Mouse (Mus musculus) forebrain, embryonic 10.5 days (tissue): ENCODE measurements around the gene Morn3. TPM values are rescaled to one million over a fixed set of nuclear protein-coding genes. Genes with fewer than 3 reads are reported as not detected.

ENCODE experiments used
- DNase-seq: peaks from one replicate; pipeline ENCODE4 v3.0.0-alpha.2; 2017; ENCODE audit warnings: low spot score; ENCODE audit errors: extremely low spot score
- H3K27ac ChIP-seq: fragments of 300-500 bp; sonication (generic); 2 replicates; pipeline ENCODE4 v1.5.1; 2016; ENCODE audit warnings: mild to moderate bottlenecking
- H3K27me3 ChIP-seq: fragments of 300-500 bp; sonication (generic); 2 replicates; pipeline ENCODE4 v1.6.1; 2016; ENCODE audit warnings: mild to moderate bottlenecking; ENCODE audit not compliant: poor library complexity, severe bottlenecking
- H3K36me3 ChIP-seq: fragments of 300-500 bp; sonication (generic); replicated peaks from 2 replicates; pipeline ENCODE4 v1.6.1; 2016; ENCODE audit warnings: mild to moderate bottlenecking, moderate library complexity
- H3K4me1 ChIP-seq: fragments of 300-500 bp; sonication (generic); 2 replicates; pipeline ENCODE4 v1.6.1; 2016
- H3K4me3 ChIP-seq: fragments of 300-500 bp; sonication (generic); 2 replicates; pipeline ENCODE4 v1.5.1; 2016; ENCODE audit warnings: mild to moderate bottlenecking, moderate library complexity
- H3K9me3 ChIP-seq: fragments of 300-500 bp; sonication (generic); 2 replicates; pipeline ENCODE4 v1.6.1; 2016; ENCODE audit warnings: mild to moderate bottlenecking, moderate library complexity
- WGBS: fragments of 180-500 bp; shearing (Covaris S2); methylation state at CpG from one replicate; pipeline ENCODE4 v1.1.7; 2016; 5-methylcytosine and 5-hydroxymethylcytosine counted together
- polyA plus RNA-seq: library from polyadenylated mRNA; unstranded; fragments of >200 nt; fragmentation: Nextera tagmentation; extraction: Ambion mirVana; gene quantifications from 2 replicates; pipeline ENCODE4 v1.2.1, GENCODE M21; 2016

Morn3 gene
- polyA plus RNA-seq, 1 experiment from 2014 or later = 0.26 TPM

- 88% methylated on average over 3 of the region's 3 CpGs for WGBS
- Histone ChIP-seq H3K9me3 (peaks cover 8% of the 10 kb centered on the region; the same call in 1 of the 2 replicates), H3K27ac (no peak overlapping the region), H3K36me3 (peaks cover 32% of the 10 kb centered on the region), H3K4me3 (no peak overlapping the region), H3K27me3 (no peaks in the 10 kb centered on the region), H3K4me1 (peaks cover 8% of the 10 kb centered on the region; the same call in 1 of the 2 replicates)
- DNase-seq = no peak
Measured at GRCm38 (mm10) chr5:123031312-123031711, 15.5 kb downstream of the Morn3 start.

- H3K27ac ChIP-seq = no peak overlapping the region
- WGBS = 76% methylated on average over 7 of the region's 7 CpGs
- no peaks in the 10 kb centered on the region for H3K27me3 ChIP-seq
Measured at GRCm38 (mm10) chr5:123029729-123030128, 17.1 kb downstream of the Morn3 start.

GRCm38 (mm10) chr5:123027436-123027835 lies 19.4 kb downstream of the Morn3 start:
- H3K9me3 ChIP-seq = peaks cover 8% of the 10 kb centered on the region; the same call in 1 of the 2 replicates
- peaks cover 6% of the 10 kb centered on the region; the same call in 1 of the 2 replicates for H3K4me1 ChIP-seq
- H3K4me3 ChIP-seq = no peak overlapping the region
- DNase-seq = no peak
- H3K36me3 ChIP-seq = peaks cover 31% of the 10 kb centered on the region
- 86% methylated on average over 6 of the region's 6 CpGs for WGBS
- H3K27me3 ChIP-seq = no peaks in the 10 kb centered on the region
- H3K27ac ChIP-seq = no peak overlapping the region

More at GRCm38 (mm10) chr5:123029729-123030128, 17.1 kb downstream of the Morn3 start:
- peaks cover 32% of the 10 kb centered on the region for H3K36me3 ChIP-seq
- no peak for DNase-seq
- H3K4me1 ChIP-seq = peaks cover 6% of the 10 kb centered on the region; the same call in 1 of the 2 replicates
- peaks cover 8% of the 10 kb centered on the region; the same call in 1 of the 2 replicates for H3K9me3 ChIP-seq
- no peak overlapping the region for H3K4me3 ChIP-seq

GRCm38 (mm10) chr5:123026414-123026813 lies 20.4 kb downstream of the Morn3 start:
- H3K36me3 ChIP-seq = peaks cover 21% of the 10 kb centered on the region
- peaks cover 5% of the 10 kb centered on the region; the same call in 1 of the 2 replicates for H3K9me3 ChIP-seq
- no peak overlapping the region for H3K4me3 ChIP-seq
- no peaks in the 10 kb centered on the region for H3K27me3 ChIP-seq
- no peak for DNase-seq
- no peak overlapping the region for H3K27ac ChIP-seq
- peaks cover 6% of the 10 kb centered on the region; the same call in 1 of the 2 replicates for H3K4me1 ChIP-seq
- 68% methylated on average over 6 of the region's 6 CpGs for WGBS

GRCm38 (mm10) chr5:123024965-123025573 lies 21.7 kb downstream of the Morn3 start:
- no peak for DNase-seq
- 85% methylated on average over 9 of the region's 9 CpGs for WGBS
- Histone ChIP-seq H3K27me3 (no peaks in the 10 kb centered on the region), H3K4me1 (peaks cover 6% of the 10 kb centered on the region; the same call in 1 of the 2 replicates), H3K27ac (no peak overlapping the region), H3K4me3 (no peak overlapping the region), H3K9me3 (no peaks in the 10 kb centered on the region), H3K36me3 (peaks cover 12% of the 10 kb centered on the region)

- H3K27ac ChIP-seq = no peak overlapping the region
- peaks cover 13% of the 10 kb centered on the region for H3K4me1 ChIP-seq
- H3K9me3 ChIP-seq = no peaks in the 10 kb centered on the region
- 96% methylated on average over 6 of the region's 6 CpGs for WGBS
- H3K4me3 ChIP-seq = no peak overlapping the region
- DNase-seq = no peak
- H3K27me3 ChIP-seq = no peaks in the 10 kb centered on the region
- peaks cover 5% of the 10 kb centered on the region for H3K36me3 ChIP-seq
Measured at GRCm38 (mm10) chr5:123024312-123024711, 22.5 kb downstream of the Morn3 start.

- Histone ChIP-seq H3K27ac (no peak overlapping the region), H3K36me3 (no peaks in the 10 kb centered on the region), H3K4me3 (no peak overlapping the region), H3K27me3 (no peaks in the 10 kb centered on the region), H3K4me1 (peaks cover 26% of the 10 kb centered on the region), H3K9me3 (no peaks in the 10 kb centered on the region)
- 88% methylated on average over 6 of the region's 6 CpGs for WGBS
- no peak for DNase-seq
Measured at GRCm38 (mm10) chr5:123023049-123023448, 23.8 kb downstream of the Morn3 start.

GRCm38 (mm10) chr5:123021438-123021837 lies 25.4 kb downstream of the Morn3 start:
- 89% methylated on average over 7 of the region's 7 CpGs for WGBS
- no peak for DNase-seq
- no peaks in the 10 kb centered on the region for H3K9me3 ChIP-seq
- H3K27ac ChIP-seq = no peak overlapping the region
- H3K27me3 ChIP-seq = peaks cover 8% of the 10 kb centered on the region
- no peak overlapping the region for H3K4me3 ChIP-seq
- peaks cover 36% of the 10 kb centered on the region for H3K4me1 ChIP-seq
- H3K36me3 ChIP-seq = peaks cover 6% of the 10 kb centered on the region; the same call in 1 of the 2 replicates

GRCm38 (mm10) chr5:123020426-123020825 lies 26.4 kb downstream of the Morn3 start:
- Histone ChIP-seq H3K27ac (no peak overlapping the region), H3K9me3 (no peaks in the 10 kb centered on the region), H3K36me3 (peaks cover 6% of the 10 kb centered on the region; the same call in 1 of the 2 replicates), H3K4me1 (peaks cover 42% of the 10 kb centered on the region), H3K27me3 (peaks cover 14% of the 10 kb centered on the region), H3K4me3 (no peak overlapping the region)
- no peak for DNase-seq
- 95% methylated on average over 5 of the region's 5 CpGs for WGBS

- Histone ChIP-seq H3K4me3 (no peak overlapping the region), H3K27me3 (peaks cover 14% of the 10 kb centered on the region), H3K9me3 (no peaks in the 10 kb centered on the region), H3K36me3 (peaks cover 6% of the 10 kb centered on the region; the same call in 1 of the 2 replicates), H3K27ac (peak overlapping the region; percentile 58), H3K4me1 (peaks cover 51% of the 10 kb centered on the region)
- 66% methylated on average over 10 of the region's 10 CpGs for WGBS
- no peak for DNase-seq
Measured at GRCm38 (mm10) chr5:123019336-123020016, 27.3 kb downstream of the Morn3 start.

- Histone ChIP-seq H3K27ac (no peak overlapping the region), H3K4me3 (no peak overlapping the region), H3K27me3 (peaks cover 14% of the 10 kb centered on the region), H3K4me1 (peaks cover 63% of the 10 kb centered on the region), H3K9me3 (no peaks in the 10 kb centered on the region), H3K36me3 (peaks cover 6% of the 10 kb centered on the region; the same call in 1 of the 2 replicates)
- no peak for DNase-seq
- 91% methylated on average over 4 of the region's 4 CpGs for WGBS
Measured at GRCm38 (mm10) chr5:123017504-123017903, 29.3 kb downstream of the Morn3 start.

GRCm38 (mm10) chr5:123015915-123016314 lies 30.9 kb downstream of the Morn3 start:
- 30% methylated on average over 8 of the region's 8 CpGs for WGBS
- Histone ChIP-seq H3K4me3 (peak overlapping the region; percentile 64), H3K36me3 (peaks cover 6% of the 10 kb centered on the region; the same call in 1 of the 2 replicates), H3K9me3 (no peaks in the 10 kb centered on the region), H3K27ac (no peak overlapping the region), H3K4me1 (peaks cover 63% of the 10 kb centered on the region), H3K27me3 (peaks cover 14% of the 10 kb centered on the region)
- no peak for DNase-seq
